ENCODE assay signal across 1 mouse cellular context in genomic region chr17:86176722-86177121, GRCm38 (mm10).
TF ChIP-seq lines count a peak whose summit lies in the region.

No protein-coding gene starts in this region.

TF ChIP-seq in MEL, 35 proteins besides CTCF, POLR2A, EP300 and RAD21 (continued from another document):
- TF ChIP-seq TAL1 (IDR thresholded peaks at IDR 0.05; ENCODE audit: low read length) (no peak), JUND (IDR thresholded peaks at IDR 0.05; ENCODE audit: low read depth, low read length) (no peak), UBTF (IDR thresholded peaks at IDR 0.05; ENCODE audit: borderline replicate concordance, insufficient read depth, low read depth, low read length) (no peak), ETS1 (IDR thresholded peaks at IDR 0.05; ENCODE audit: low read depth, low read length) (peak; percentile 69), TBP (IDR thresholded peaks at IDR 0.05; ENCODE audit: low read depth, low read length) (0 out of 2 replicates have a peak, but pooled peaks have one; percentile 17), ZMIZ1 (IDR thresholded peaks at IDR 0.05; ENCODE audit: low read depth, low read length) (no peak), MYB (IDR thresholded peaks at IDR 0.05; ENCODE audit: low read depth, low read length) (no peak), GABPA (IDR thresholded peaks at IDR 0.05; ENCODE audit: low read depth, low read length) (no peak), POLR2AphosphoS5 (IDR thresholded peaks at IDR 0.05; ENCODE audit: borderline replicate concordance, low read depth, low read length) (no peak), MAZ (IDR thresholded peaks at IDR 0.05; ENCODE audit: low read depth, low read length) (no peak), ELF1 (IDR thresholded peaks at IDR 0.05; ENCODE audit: low read depth, low read length) (peak; percentile 34; the same call in 1 of the 2 replicates)
